Mouse (Mus musculus) cerebellum, adult 2 months (tissue): ENCODE results near the gene Mfsd6. TPM values are rescaled to one million over a fixed set of nuclear protein-coding genes. Genes with fewer than 3 reads are reported as not detected.

Experiments
- DNase-seq, 2 experiments: peaks; one replicate each; pipeline ENCODE4 v3.0.0; 2021
- H3K27ac ChIP-seq: fragments of 200-500 bp; 2 replicates; pipeline ENCODE4 v1.5.1; 2012; ENCODE audit warnings: low read length, control low read depth, inconsistent platforms; ENCODE audit not compliant: insufficient read depth
- H3K27me3 ChIP-seq: fragments of 200-500 bp; 2 replicates; pipeline ENCODE4 v1.6.1; 2012; ENCODE audit warnings: inconsistent platforms, mild to moderate bottlenecking, low read length, moderate library complexity; ENCODE audit not compliant: control insufficient read depth, insufficient read depth
- H3K4me1 ChIP-seq: fragments of 200-500 bp; 2 replicates; pipeline ENCODE4 v1.6.1; 2011; ENCODE audit warnings: low read length; ENCODE audit not compliant: control insufficient read depth, insufficient read depth
- H3K4me3 ChIP-seq: fragments of 200-500 bp; replicated peaks from 2 replicates; pipeline ENCODE3; 2011; ENCODE audit warnings: mild to moderate bottlenecking, low read depth, low read length, control low read depth; ENCODE audit not compliant: insufficient read depth
- CTCF ChIP-seq: fragments of 200-500 bp; IDR thresholded peaks from 2 replicates; pipeline ENCODE4 v1.5.1; 2011; ENCODE audit warnings: low read depth, mild to moderate bottlenecking, control low read depth, low read length, moderate library complexity, borderline replicate concordance; ENCODE audit not compliant: insufficient read depth
- POLR2A ChIP-seq: fragments of 200-500 bp; IDR thresholded peaks from 2 replicates; pipeline ENCODE4 v1.6.1; 2011; ENCODE audit warnings: low read length, control low read depth, borderline replicate concordance; ENCODE audit not compliant: insufficient read depth
- WGBS: fragments of 180-500 bp; shearing (Covaris S2); methylation state at CpG from one replicate; pipeline ENCODE4 v1.1.7; 2018; 5-methylcytosine and 5-hydroxymethylcytosine counted together
- polyA plus RNA-seq: library from polyadenylated mRNA; depleted of rRNA; stranded (reverse); fragments of >200 nt; gene quantifications from 2 replicates; pipeline ENCODE4 v1.2.3, GENCODE M21; 2012; rRNA removed

The Mfsd6 gene
- polyA plus RNA-seq: 48.3 and 51.5 TPM in 2 replicates

DNA sequence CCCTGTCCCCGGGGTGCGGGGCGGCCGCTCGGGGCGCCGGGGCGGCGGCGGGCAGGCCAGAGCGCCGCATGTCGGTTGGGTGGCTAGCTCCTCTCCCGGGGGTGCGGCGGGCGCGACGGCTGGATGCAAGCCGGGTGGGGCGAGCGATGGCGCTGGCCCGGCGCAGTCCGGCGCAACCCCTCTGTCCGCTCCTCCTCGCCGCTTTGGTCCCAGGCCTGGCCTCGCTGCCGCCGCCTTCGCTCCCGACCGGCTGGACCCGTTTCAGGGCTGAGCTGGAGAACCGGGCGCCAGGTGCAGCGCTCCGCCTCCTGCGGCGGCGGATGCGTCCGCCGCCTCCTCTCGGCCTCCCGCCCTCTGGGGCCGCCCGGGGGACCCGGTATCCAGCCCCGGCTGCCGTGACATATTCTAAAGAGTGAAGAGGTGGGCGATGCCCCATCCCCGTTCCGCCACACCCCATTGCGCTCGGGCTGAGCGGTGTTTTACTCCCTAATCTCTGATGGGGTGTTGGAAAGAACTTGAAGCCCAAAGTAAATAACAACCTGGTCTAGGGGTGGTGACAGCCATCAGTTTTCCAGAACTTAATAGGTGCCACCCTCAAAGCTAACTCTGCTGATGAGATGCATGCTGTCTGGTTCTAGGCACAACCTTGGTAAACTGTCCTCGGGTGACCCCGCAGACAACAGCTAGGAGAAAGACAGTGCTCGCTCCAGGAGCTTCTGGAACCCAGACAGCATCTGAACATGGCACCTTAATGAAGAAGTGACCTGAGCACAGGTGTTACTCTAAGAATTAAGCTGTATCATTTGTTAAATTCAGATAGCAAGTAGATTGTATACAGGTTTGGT lies at the start of gene Mfsd6:
Mfsd6 (minus strand) TSS at position 407 of the 845 bp plus-strand sequence.
- WGBS: 1% methylated on average over 50 of the region's 63 CpGs

DNA sequence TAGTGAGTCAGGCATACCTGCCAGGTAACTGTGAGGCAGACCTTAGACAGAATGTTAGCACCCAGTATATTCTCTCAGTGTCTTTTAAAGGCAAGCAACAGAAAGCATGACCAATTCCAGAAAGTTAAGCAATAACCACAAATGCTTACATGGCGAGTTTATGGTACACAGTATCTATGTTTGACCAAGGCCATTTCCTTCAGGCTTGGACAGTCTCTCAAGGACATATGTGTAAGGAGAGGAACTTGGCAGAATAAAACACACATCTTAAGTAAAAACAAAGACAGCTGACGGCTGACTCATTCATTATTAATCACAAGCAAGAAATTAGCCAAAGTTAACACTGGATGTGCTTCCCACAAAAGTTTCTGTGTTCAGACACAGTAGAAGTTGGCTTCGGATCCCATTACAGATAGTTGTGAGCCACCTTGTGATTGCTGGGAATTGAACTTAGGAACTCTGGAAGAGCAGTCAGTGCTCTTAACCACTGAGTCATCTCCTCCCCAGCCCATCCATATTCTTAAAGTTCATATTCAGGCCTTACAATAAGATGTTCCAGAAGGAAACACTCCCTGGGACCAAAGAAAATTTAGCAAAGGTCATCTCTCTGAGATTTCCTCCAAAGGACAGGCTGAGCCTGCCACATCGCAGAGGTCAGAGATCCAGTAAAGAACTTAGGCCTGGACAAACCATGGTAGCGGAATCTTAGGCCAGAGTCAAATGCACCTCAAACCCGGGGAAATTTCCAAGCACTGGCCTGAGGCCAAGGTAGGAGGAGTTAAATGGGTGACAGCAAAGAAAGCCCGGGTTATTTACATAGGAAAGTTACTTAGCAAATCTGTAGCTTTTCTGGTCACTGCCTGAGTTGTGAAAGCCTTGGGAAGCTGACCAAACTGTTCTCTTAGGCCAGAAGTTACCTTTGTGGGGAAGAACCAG lies 38.2 kb upstream of the Mfsd6 start:
- no peak for DNase-seq
- Histone ChIP-seq H3K27ac (no peak overlapping the region), H3K4me1 (no peaks in the 10 kb centered on the region), H3K4me3 (no peak overlapping the region), H3K27me3 (no peaks in the 10 kb centered on the region)
- WGBS: 62% methylated on average over 7 of the region's 7 CpGs
- TF ChIP-seq CTCF (no peak), POLR2A (no peak)

More for the DNA sequence above, at the start of gene Mfsd6:
- Histone ChIP-seq H3K27me3 (no peaks in the 10 kb centered on the region), H3K4me1 (peaks cover 16% of the 10 kb centered on the region; the same call in 1 of the 2 replicates), H3K27ac (peak within 1 kb of the TSS; percentile 90), H3K4me3 (peak within 1 kb of the TSS; percentile 59)
- DNase-seq: peak; percentile 87
- TF ChIP-seq CTCF (no peak), POLR2A (peak; percentile 48; the same call in 1 of the 2 replicates)

DNA sequence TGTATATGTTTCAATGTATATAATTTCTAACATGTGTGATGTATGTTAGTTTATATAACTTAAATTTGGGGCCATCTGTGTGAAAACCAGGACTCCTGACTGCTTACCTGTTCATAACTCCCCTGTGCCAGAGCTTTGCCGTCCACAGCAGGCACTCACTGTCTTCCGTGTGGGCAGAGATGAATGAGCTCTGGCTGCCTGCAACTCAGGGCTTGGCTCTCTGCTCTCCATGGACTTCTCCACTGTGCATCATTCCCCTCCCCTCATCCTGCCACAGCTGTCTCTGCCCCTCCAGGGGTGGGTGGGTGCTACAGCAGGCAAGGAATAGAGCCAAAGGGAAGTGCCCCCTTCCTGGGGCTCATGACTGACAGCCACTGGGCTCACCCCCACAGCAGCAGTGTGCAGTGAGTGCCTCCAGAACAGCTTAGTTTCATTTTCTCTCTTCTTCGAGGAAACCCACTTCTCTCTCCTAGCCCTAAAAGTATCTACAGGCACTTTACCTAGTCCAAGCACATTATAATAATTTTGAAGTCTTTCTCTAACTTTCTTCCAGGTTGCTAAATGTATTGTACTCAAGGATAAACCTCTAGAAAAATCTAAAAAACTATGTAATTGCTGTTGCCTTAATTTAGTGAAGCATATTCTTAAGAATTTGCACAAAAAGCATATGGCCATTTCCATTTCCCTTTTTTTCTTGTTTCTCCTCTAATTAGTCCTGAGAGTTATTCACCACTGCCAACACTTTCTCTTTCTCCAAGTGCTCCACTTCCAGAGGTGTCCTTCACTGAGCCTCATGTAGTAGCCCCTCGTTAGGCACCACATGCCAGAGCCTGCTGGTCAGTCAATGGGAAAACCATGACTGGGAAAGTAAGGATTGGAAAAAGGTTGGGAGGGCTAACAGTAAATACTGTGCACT lies 36.9 kb upstream of the Mfsd6 start:
- 40% methylated on average over 4 of the region's 4 CpGs for WGBS
- TF ChIP-seq POLR2A (no peak), CTCF (no peak)
- Histone ChIP-seq H3K27me3 (no peaks in the 10 kb centered on the region), H3K27ac (no peak overlapping the region), H3K4me3 (no peak overlapping the region), H3K4me1 (no peaks in the 10 kb centered on the region)
- DNase-seq: no peak

DNA sequence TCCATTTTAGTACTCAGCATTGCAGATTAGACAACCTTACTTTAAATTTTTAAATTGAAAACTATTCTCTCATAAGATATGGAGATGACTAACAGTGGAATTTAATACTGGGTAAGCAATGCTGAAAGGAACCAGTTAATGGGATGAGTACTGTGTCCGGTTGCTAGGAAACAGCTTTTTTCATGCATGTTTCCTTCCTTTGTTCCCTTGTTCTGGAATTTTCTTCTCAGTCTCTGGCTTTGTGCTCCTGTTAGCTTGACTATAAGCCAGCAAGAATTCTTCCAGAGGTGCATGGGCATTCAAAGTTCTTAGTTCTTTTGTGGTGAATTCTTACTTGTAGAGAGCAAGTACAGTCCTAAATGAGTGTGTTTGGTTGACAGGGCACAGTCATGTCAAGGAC lies 30.9 kb upstream of the Mfsd6 start:
- DNase-seq: no peak
- Histone ChIP-seq H3K4me3 (no peak overlapping the region), H3K27me3 (no peaks in the 10 kb centered on the region), H3K27ac (no peak overlapping the region), H3K4me1 (no peaks in the 10 kb centered on the region)
- 37% methylated on average over 1 of the region's 1 CpGs for WGBS
- TF ChIP-seq CTCF (no peak), POLR2A (no peak)

DNA sequence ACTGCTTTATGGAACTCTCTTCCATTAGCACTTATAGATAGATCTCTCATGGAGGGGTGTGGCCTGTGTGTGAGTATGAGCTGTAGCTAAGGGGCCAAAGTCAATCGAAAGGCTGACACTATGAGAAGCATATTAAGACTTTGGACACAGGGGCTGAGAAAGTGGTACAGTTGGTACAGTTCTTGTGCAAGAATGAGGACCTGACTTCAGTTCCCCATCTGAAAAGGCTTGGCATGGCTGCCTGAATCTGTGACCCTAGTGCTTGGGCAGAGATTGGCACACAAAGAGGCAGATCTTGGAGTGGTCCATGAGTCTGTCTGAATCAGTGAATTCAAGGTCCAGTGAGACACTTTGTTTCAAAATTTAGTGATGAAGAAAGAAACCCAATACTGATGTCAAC lies 27.1 kb upstream of the Mfsd6 start:
- DNase-seq: no peak
- no peak overlapping the region for H3K4me3 ChIP-seq
- H3K4me1 ChIP-seq: no peaks in the 10 kb centered on the region
- TF ChIP-seq CTCF: no peak
- no peaks in the 10 kb centered on the region for H3K27me3 ChIP-seq
- H3K27ac ChIP-seq: no peak overlapping the region
- WGBS: 92% methylated on average over 1 of the region's 1 CpGs

DNA sequence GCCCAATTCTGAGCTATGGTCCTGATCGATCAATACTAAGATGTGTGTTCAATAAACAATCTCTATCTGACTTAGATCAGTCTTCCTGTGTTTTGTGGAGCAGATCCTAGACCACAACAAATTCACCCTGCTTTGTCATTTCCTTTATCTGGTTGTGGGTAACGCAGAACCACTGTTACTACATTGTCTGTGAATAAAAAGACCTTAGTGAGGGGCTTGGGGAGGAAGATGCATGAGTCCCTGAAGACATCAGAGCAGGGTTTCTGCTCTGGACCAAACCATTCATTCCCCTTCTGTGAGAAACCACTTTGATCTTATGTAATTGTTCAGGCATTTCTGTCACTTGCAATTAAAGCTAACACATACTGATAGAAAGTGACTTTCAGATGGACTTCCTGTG lies 26.6 kb upstream of the Mfsd6 start:
- WGBS: 97% methylated on average over 2 of the region's 2 CpGs
- TF ChIP-seq POLR2A (no peak), CTCF (no peak)

DNA sequence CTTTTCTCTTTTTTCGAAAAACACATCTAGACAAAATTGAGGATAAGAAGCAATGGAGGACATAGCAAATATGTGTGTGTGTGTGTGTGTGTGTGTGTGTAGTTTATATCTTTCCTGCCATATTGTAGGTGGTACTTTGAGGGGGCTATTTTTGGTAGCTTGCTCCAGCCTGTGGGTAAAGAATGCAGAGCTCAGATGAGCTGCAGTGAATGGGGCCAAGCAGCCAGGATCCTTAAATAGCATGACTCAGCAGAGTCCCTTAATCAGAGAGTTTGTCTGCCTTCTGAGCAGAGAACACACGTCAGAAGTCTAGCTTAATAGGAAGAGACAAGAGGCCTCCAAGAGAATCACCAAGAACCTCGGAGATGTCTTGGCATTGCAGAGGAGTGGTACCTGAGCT lies 25.4 kb upstream of the Mfsd6 start:
- Histone ChIP-seq H3K27me3 (no peaks in the 10 kb centered on the region), H3K4me3 (no peak overlapping the region), H3K27ac (no peak overlapping the region), H3K4me1 (no peaks in the 10 kb centered on the region)
- 75% methylated on average over 3 of the region's 3 CpGs for WGBS
- no peak for TF ChIP-seq CTCF
- TF ChIP-seq POLR2A: no peak
- DNase-seq: no peak

More for the DNA sequence above, 26.6 kb upstream of the Mfsd6 start:
- Histone ChIP-seq H3K4me3 (no peak overlapping the region), H3K27ac (no peak overlapping the region), H3K27me3 (no peaks in the 10 kb centered on the region), H3K4me1 (no peaks in the 10 kb centered on the region)
- DNase-seq: no peak
